Mouse (Mus musculus) heart, postnatal 0 days (tissue): ENCODE results near the gene Nt5c2. TPM values are rescaled to one million over a fixed set of nuclear protein-coding genes. Genes with fewer than 3 reads are reported as not detected.
A peak's percentile ranks its signal among the peaks of the same experiment; 100 is the strongest.

Experiments
- ATAC-seq: fragments of 200-750 bp; cut with Nextera tagmentation; 2 replicates; pipeline ENCODE4 v1.8.0; 2017; ENCODE audit warnings: low read depth, moderate number of reproducible peaks, moderate library complexity; ENCODE audit not compliant: insufficient read depth
- DNase-seq: peaks from one replicate; pipeline ENCODE4 v3.0.0-alpha.2; 2016; ENCODE audit warnings: low spot score
- H3K27ac ChIP-seq: fragments of 300-500 bp; sonication (generic); 2 replicates; pipeline ENCODE4 v1.5.1; 2014; ENCODE audit warnings: low read depth, mild to moderate bottlenecking
- H3K27me3 ChIP-seq: fragments of 300-500 bp; sonication (generic); 2 replicates; pipeline ENCODE4 v1.6.1; 2014; ENCODE audit warnings: low read length, mixed read lengths; ENCODE audit not compliant: control insufficient read depth, insufficient read depth
- H3K36me3 ChIP-seq: fragments of 300-500 bp; sonication (generic); replicated peaks from 2 replicates; pipeline ENCODE4 v1.6.1; 2014; ENCODE audit warnings: low read length, mixed read lengths; ENCODE audit not compliant: control insufficient read depth, insufficient read depth
- H3K4me1 ChIP-seq: fragments of 300-500 bp; sonication (generic); 2 replicates; pipeline ENCODE4 v1.6.1; 2014; ENCODE audit warnings: antibody characterized with exemption; ENCODE audit not compliant: control insufficient read depth, insufficient read depth
- H3K4me2 ChIP-seq: fragments of 300-500 bp; sonication (generic); 2 replicates; pipeline ENCODE4 v1.6.1; 2014; ENCODE audit warnings: low read depth, mild to moderate bottlenecking, low read length, moderate library complexity
- H3K4me3 ChIP-seq: fragments of 300-500 bp; sonication (generic); 2 replicates; pipeline ENCODE4 v1.5.1; 2014; ENCODE audit warnings: low read depth, low read length
- H3K9ac ChIP-seq: fragments of 300-500 bp; sonication (generic); replicated peaks from 2 replicates; pipeline ENCODE4 v1.6.1; 2014; ENCODE audit warnings: low read depth, low read length, mixed read lengths
- H3K9me3 ChIP-seq: fragments of 300-500 bp; sonication (generic); replicated peaks from 2 replicates; pipeline ENCODE4 v1.6.1; 2016; ENCODE audit warnings: low read length; ENCODE audit not compliant: control insufficient read depth
- CTCF ChIP-seq: IDR thresholded peaks from 2 replicates; pipeline ENCODE4 v1.5.1; 2016; ENCODE audit warnings: antibody characterized with exemption, control low read depth, low read depth
- EP300 ChIP-seq: IDR thresholded peaks from 2 replicates; pipeline ENCODE4 v1.6.1; 2016; ENCODE audit warnings: antibody characterized with exemption, low read depth
- WGBS: fragments of 180-500 bp; shearing (Covaris S2); extraction: QIAGEN DNeasy Blood & Tissue Kit; methylation state at CpG from one replicate; pipeline ENCODE4 v1.1.7; 2014; 5-methylcytosine and 5-hydroxymethylcytosine counted together
- polyA plus RNA-seq: library from polyadenylated mRNA; unstranded; fragments of >200 nt; fragmentation: Nextera tagmentation; extraction: Ambion mirVana; gene quantifications from 2 replicates; pipeline ENCODE4 v1.2.1, GENCODE M21; 2015
- total RNA-seq: library from RNA; depleted of rRNA; stranded (reverse); fragments of >200 nt; gene quantifications from 2 replicates; pipeline ENCODE4 v1.2.3, GENCODE M21; 2014; ENCODE audit warnings: low replicate concordance

The Nt5c2 gene
- total and polyA plus RNA-seq, 2 experiments from 2014 or later, result 33.9 to 111 TPM

- TF ChIP-seq CTCF (no peak), EP300 (no peak)
- no peak overlapping the region for H3K4me2 ChIP-seq
- ATAC-seq (no peak), DNase-seq (no peak)
- H3K9me3 ChIP-seq, result no peaks in the 10 kb centered on the region
- no peak overlapping the region; the same call in 1 of the 2 replicates for H3K9ac ChIP-seq
- H3K4me3 ChIP-seq, result no peak overlapping the region
- H3K4me1 ChIP-seq, result no peaks in the 10 kb centered on the region; the same call in 1 of the 2 replicates
- H3K27me3 ChIP-seq, result no peaks in the 10 kb centered on the region
- no peak overlapping the region for H3K27ac ChIP-seq
- 52% methylated on average over 6 of the region's 6 CpGs for WGBS
- H3K36me3 ChIP-seq, result no peaks in the 10 kb centered on the region
Measured at GRCm38 (mm10) chr19:46856232-46856631, 158.7 kb downstream of the Nt5c2 start.

- DNase-seq (no peak), ATAC-seq (no peak)
- Histone ChIP-seq H3K27ac (peak overlapping the region; percentile 35; the same call in 1 of the 2 replicates), H3K4me3 (no peak overlapping the region), H3K36me3 (no peaks in the 10 kb centered on the region), H3K4me2 (no peak overlapping the region), H3K9ac (no peak overlapping the region), H3K9me3 (no peaks in the 10 kb centered on the region), H3K4me1 (peaks cover 18% of the 10 kb centered on the region), H3K27me3 (no peaks in the 10 kb centered on the region)
- WGBS, result 59% methylated on average over 9 of the region's 9 CpGs
- TF ChIP-seq EP300 (no peak), CTCF (no peak)
Measured at GRCm38 (mm10) chr19:46849443-46849997, 165.4 kb downstream of the Nt5c2 start.

GRCm38 (mm10) chr19:46848381-46849268, 166.3 kb downstream of the Nt5c2 start:
- Histone ChIP-seq H3K27ac (peak overlapping the region; percentile 71), H3K4me3 (no peak overlapping the region), H3K27me3 (no peaks in the 10 kb centered on the region), H3K9me3 (no peaks in the 10 kb centered on the region), H3K4me2 (peak overlapping the region; percentile 4), H3K36me3 (no peaks in the 10 kb centered on the region), H3K9ac (no peak overlapping the region), H3K4me1 (peaks cover 18% of the 10 kb centered on the region)
- TF ChIP-seq CTCF (no peak), EP300 (no peak)
- ATAC-seq (peak; percentile 52; the same call in 1 of the 2 replicates), DNase-seq (peak; percentile 62)
- 21% methylated on average over 14 of the region's 14 CpGs for WGBS

GRCm38 (mm10) chr19:46846459-46846858, 168.5 kb downstream of the Nt5c2 start:
- H3K4me2 ChIP-seq, result no peak overlapping the region
- no peak overlapping the region for H3K27ac ChIP-seq
- DNase-seq (no peak), ATAC-seq (no peak)
- WGBS, result 40% methylated on average over 5 of the region's 5 CpGs
- H3K4me1 ChIP-seq, result peaks cover 18% of the 10 kb centered on the region
- no peak overlapping the region for H3K9ac ChIP-seq
- H3K9me3 ChIP-seq, result no peaks in the 10 kb centered on the region
- TF ChIP-seq EP300 (no peak), CTCF (no peak)
- no peaks in the 10 kb centered on the region for H3K36me3 ChIP-seq
- H3K27me3 ChIP-seq, result no peaks in the 10 kb centered on the region
- H3K4me3 ChIP-seq, result no peak overlapping the region

GRCm38 (mm10) chr19:46846056-46846455, 168.9 kb downstream of the Nt5c2 start:
- Histone ChIP-seq H3K27ac (no peak overlapping the region), H3K4me1 (peaks cover 18% of the 10 kb centered on the region), H3K4me2 (no peak overlapping the region), H3K27me3 (no peaks in the 10 kb centered on the region), H3K4me3 (no peak overlapping the region), H3K9ac (no peak overlapping the region), H3K36me3 (no peaks in the 10 kb centered on the region), H3K9me3 (no peaks in the 10 kb centered on the region)
- no peak for TF ChIP-seq CTCF
- no peak for TF ChIP-seq EP300
- ATAC-seq, result no peak
- no peak for DNase-seq
- 79% methylated on average over 7 of the region's 7 CpGs for WGBS
